Mouse (Mus musculus) spleen, adult 18-20 months (tissue): ENCODE results near the gene Pum1.

ENCODE experiments used
- DNase-seq, 2 experiments: peaks; one replicate each; pipeline ENCODE4 v3.0.0; 2022; ENCODE audit warnings: mixed read lengths in 2 of 2

Gene Pum1

GRCm38 (mm10) chr4:130828851-130829673 lies 165.9 kb downstream of the Pum1 start:
- DNase-seq = no peak
